Mouse (Mus musculus) left cerebral cortex, adult 18-20 months (tissue): Measurements from ENCODE around the gene Slc6a16. TPM values are rescaled to one million over a fixed set of nuclear protein-coding genes. Genes with fewer than 3 reads are reported as not detected.
"Not testable (repeated sequence)": the region's sequence is repeated elsewhere in the genome, so short reads cannot be mapped to it uniquely, and the experiment has no call there.

Experiments
- DNase-seq, 2 experiments: peaks; one replicate each; pipeline ENCODE4 v3.0.0; 2021 to 2022; ENCODE audit warnings: low spot score in 2 of 2, mixed read lengths in 1 of 2
- total RNA-seq, 2 experiments: library from RNA; stranded (reverse); gene quantifications; 2 replicates each; pipeline ENCODE4 v1.2.3; 2021

Gene Slc6a16
- total RNA-seq, 2 experiments from 2014 or later: 1.7 to 1.9 TPM

DNA sequence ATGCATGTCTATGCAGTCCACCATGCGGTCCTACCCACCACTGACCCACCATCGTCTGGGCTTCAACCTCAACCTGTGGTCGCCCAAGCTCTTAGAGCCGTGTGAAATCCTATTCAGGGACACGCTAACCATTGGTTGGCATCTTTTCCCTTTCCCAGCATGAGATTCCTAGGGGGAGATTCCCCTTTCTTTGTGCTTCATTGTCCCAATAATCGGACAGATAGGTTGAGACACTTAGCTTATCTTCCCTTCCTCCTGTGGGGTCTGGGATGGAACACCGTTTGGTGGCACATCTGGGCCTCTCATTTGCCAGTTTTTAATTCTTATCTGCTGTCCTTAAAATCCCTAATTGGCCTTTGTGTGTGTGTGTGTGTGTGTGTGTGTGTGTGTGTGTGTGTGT, 776 bp upstream of the Slc6a16 start:
- DNase-seq: no peak

DNA sequence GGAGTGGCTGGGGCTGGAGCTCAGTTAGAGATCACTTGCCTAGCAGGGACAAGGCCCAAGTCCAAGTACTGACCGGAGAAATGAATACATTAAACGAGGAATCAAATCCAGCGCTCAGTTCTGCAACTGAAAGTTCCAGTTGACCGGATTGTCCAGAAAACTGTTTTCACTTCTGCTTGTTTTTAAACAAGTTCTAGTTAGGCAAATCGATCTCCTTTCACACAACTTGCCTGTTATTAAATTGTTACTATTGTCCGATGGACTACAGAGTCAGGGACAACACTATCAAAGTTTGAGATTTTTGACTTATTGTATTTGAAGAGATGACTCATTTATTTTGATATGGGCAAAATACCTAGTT, 484 bp downstream of the Slc6a16 start:
- no peak for DNase-seq

DNA sequence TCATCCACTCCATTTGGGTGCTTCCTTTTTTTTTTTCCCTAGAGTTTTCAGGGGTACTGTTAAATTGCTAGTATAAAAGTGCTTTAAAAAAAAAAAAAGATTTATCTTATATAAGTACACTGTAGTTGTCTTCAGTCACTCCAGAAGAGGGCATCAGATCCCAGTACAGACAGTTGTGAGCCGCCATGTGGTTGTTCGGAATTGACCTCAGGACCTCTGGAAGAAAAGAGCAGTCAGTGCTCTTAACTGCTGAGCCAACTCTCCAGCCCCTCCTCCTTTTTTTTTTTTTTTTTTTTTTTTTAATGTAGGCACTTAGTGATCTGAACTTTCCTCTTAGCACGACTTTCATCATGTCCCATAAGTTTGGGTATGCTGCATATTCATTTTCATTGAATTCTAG, 6.8 kb downstream of the Slc6a16 start:
- no peak for DNase-seq

DNA sequence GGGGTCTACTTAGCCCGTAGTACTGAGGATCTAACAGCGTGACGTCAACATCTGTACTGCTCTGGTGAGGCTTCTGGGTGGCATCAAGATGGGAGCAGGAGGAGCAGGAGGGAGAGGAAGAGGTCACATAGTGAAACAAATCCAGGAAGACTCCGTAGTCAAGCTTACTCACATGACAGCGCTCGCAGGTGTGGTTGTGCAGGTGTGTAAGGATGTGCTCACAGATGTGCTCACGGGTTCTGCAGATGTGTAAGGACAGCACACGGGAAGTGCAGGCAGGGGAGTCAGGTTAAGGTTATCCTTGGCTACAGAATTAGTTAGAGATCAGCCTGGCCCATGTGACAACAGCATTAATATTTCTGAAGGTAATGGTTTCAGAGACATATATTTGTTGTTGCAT, 12.9 kb downstream of the Slc6a16 start:
- no peak for DNase-seq

DNA sequence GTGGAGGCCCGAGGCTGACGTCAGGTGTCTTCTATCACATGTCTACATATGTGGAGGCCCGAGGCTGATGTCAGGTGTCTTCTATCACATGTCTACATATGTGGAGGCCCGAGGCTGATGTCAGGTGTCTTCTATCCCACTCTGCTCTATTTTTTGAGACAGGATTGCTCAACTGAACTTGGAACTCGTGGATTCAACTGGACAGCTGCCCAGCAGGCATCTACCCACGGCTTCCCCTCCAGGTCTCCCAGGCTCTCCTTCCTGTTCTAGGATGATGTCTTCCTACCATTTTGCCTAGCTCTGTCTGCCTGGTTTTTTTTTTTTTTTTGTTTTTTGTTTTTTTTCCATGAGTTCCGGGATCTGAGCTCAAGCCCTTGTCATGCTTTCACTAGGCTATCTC, 14.9 kb downstream of the Slc6a16 start:
- DNase-seq: not testable (repeated sequence)

DNA sequence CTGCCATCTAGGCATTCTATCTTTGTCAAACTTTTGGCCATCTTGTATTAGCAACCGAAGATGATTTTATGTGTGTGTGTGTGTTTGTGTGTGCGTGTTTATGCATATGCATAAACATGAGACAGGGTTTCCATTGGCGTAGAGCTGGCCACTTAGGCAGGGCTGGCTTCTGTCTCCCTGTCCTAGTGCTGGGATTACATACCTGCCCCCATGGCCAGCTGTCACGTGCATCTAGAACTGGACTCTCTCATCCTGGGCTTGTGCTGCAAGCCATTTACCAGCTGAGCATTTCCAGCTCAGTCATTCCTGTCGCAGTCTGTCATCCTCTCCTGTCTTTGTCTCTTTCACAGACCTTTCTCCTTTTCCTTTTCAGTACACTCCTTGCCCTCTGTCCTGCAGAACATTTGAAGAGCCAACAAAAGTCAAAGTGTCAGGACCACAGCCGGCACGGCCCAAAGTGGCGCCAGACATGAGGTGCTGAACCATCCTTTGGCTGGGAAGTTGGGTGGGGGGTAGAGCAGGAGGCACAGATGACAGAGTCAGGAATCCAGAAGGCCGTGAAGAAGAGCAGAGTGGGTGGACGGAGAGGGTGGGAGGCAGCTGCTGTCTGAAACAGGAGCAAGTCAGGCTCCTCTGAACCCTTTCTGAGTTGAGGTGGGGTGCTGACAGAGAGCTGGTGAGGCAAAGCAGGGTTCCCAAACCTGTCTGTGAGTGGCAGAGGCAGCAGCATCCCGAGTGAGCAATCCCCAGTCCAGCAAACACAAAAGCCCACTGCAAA, 16.4 kb downstream of the Slc6a16 start:
- peak; percentile 51 to 67 for DNase-seq

DNA sequence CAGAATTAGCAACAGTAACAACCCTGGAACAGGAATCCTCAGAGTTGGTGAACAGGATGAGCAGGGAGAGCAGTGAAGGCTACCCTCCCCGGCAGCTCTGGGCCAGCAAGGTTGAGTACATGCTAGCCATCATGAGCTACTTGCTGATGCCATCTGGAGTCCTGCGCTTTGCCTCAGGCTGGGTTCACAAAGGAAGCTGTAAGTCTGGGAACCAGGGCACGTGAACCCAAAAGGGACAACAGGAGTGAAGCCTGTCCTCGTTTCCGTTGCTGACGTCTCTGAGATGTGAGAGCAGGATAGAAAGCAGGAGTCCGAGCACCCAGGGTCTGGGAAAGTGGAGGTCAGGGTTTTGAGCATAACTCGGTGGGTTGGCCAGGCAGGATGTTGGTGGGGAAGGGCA, 18.4 kb downstream of the Slc6a16 start:
- DNase-seq: no peak

DNA sequence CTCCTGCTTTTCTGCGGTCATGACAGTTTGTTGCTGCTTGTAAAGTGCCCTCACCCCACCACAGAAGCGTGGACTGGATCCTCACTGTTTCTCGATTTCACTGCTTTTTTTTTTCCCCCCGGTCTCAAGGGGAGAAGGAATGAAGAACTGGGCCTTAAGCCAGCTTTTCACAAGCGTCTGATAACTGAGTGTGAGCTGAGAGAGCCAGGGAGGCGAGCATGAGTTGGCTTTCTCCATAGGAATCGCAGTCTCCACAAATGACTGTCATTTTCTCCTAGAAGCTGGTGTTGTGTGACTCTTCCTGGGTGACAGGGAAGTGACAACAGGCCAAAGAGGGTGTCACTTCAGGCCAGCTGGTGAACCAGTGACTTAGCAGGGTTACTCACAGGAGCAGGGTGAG, 21.4 kb downstream of the Slc6a16 start:
- no peak for DNase-seq

DNA sequence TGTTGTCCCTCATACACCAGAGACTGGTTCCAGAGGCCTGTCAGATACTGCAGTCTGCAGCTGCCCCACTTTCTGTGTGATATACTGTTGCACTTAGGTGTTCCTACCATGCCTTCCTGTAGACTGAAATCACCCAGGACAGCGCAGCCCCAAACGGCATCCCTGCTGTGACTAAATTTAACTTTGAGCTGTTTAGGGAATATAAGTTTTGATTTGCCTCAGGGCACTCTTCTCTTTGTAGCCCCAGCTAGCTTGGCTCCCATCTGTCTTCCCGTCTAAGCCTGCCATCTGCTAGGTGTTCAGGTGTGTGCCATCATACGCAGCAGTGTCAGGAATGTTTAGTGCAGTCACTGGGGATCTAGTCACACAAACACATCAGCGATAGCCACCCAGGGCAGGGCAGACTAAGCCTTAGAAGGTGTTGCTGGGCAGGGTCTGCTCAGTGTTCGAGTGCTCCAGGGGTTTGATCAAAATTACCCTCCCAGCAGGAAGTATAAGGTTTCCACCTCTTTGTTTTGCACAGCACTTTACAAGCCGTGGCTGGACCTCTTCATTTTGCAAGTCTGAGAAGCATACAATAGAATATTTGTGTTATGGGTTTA, 22.2 kb downstream of the Slc6a16 start:
- no peak for DNase-seq

DNA sequence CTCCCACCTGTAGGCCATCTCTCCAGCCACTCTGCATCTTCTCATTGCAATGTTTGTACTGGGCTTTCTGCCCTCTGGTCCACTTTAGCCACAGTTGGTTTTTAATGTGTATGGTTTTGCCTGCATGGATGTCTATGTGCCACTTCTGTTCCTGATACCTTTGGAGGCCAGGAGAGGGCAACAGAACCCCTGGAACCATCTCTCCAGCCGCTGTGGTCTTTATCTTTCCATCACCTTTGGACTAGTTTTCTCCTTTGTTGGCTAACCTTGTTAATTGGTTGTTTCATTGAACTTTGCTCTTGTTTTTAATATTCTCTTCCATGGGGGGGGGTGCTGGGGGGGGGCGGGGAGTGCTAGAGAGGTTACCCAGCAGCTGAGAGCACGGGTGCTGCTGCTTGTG, 23.5 kb downstream of the Slc6a16 start:
- DNase-seq: no peak

DNA sequence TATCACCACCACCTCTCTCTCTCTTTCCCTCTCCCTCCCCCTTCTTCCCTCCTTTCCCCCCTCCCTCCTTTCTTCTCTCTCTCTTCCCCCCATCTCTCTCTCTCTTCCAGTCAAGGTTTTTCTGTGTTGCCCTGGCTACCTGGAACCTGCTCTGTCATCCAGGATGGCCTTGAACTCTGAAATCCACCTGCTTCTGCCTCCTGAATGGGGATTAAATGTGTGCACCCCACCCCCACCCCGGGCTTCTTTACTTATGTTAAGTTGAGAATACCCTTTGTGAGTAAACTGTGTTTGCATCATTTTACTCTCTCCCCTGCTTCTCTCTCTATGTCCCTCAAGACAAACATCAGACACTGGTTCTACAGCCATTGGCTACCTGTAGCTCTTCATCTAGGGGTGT, 24.6 kb downstream of the Slc6a16 start:
- no peak for DNase-seq

DNA sequence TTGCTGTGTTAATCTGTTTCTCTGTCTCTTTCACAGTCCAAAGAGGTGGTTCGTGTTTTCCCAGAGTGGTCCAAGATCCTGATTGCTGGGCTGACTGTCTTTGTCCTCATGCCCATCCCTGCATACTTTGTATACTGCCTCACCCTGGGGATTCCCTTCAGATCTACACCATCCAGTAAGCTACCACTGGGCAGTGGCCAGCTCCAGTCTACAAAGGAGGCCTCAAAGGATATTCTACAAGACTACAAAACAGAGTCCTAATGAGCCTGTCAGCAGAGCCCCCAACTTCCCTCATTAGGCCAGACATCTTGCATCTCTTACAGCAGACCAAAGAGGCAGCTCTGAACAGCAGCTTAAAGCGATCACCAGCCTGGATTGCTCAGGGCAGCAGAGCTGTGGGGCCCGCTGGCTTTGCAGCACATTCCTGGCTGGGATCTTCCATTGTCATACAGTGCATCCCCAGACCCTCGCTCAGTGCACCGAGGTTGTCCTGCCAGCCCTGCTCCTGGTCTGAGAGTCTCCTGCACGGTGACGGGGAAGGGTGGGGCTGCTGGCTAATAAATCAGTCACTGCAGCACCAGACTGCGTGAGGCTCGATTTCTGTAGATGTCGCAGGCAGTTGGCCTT, 32.0 kb downstream of the Slc6a16 start:
- DNase-seq: no peak

DNA sequence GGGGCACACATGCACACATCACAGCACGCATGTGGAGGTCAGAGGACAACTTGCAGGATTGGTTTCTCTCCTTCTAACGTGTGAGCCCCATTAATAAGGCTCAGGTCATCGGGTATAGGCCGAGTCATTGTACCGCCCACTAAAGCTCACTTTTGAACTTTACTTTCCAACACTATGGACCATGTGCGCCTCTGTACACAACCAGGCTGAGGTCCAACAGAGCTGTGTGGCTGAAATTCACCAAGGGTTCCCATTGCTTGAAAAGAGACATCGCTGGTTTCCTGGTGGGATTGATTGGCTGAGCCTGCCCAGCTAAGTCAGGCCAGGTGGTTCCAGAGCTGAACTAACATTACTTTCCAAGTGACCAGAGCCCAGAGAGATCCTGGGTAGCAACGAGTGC, 32.8 kb downstream of the Slc6a16 start:
- no peak for DNase-seq

DNA sequence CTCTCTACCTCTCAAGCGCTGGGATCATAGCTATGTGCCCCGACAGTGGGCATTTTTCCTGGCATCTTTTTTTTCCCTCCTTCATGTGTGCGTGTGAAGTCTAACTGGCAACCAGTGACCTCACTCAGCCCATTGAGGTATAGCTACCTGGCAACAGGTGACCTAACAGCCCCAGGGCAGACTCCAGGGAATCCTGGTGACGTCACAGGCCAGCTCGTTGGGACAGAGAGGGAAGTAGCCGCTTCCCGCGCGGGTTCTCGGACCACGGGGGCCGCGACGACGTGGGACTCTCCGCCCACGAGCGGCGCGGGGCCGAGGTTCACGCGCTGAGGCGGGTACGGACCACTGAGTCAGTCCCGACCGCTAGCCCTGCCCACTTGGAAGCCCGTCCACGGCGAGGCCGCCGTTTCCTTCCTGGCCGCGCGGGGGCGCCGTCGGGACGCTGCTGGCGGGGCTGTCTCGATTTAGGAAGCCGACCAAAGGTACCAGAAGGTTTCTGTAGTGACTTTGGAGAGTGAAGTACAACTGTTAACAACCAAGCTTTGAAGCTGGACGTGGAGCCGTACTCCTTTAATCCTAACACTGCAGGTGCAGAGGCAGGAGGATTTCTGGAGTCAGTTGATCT, 36.4 kb downstream of the Slc6a16 start, which contains the start of gene Slc6a21:
Gene Slc6a21, plus strand, starts transcription at position 378 of the 625 bp plus-strand sequence.
- peak; percentile 73 to 79 for DNase-seq

DNA sequence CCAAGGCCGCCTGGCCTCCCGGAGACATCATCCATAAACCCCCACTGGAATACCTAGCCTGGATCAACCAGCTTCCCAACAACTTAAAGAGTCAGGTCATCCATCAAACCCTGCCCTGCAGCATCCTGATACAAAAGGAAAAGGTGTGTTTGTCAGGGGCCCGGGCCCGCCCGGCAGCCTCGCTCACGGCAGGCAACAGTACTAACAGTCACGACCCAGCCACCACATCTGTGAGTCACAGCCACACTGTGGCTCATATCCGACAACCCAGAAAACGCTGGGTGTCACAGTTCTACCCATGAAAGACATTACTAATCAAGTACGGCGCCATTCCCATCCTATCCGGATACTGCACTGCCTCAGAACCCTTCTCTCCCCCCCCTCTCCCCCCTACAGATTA, 45.6 kb downstream of the Slc6a16 start:
- DNase-seq: no peak

DNA sequence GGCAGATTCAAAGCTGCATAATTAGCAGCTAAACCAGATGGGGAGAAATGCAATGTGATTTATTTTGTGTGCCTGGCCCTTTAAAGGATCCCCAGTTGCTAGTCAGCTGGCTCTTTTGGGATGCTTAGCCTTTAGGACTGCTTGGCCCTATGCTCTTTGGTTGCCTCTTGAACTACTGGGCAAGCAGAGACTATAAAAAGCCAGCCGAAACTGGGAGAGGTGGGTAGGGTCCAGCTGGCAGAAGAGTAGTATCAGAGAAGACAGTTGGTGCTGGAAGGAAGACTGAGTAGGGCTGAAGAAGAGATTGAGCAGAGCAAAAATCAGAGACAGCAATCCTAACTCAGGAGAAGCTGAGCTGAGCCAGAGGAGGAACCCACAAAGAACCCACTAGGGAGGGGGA, 55.7 kb downstream of the Slc6a16 start:
- no peak for DNase-seq

DNA sequence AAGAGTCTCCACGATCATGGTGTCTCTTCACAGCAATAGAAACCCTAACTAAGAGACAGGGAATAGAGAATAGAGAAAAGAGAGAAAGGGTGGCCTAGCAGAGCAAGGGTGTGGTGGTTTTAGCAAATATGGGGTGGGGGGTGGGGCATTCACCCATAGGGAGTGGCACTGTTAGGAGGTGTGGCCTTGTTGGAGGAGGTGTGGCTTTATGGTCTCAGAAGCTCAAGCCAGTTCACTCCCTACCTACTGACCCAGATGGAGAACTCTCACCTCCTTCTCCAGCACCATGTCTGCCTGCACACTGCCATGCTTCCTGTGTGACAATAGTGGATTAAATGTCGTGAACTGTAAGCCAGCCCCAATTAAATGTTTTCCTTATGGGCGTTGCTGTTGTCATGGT, 56.7 kb downstream of the Slc6a16 start:
- no peak for DNase-seq

DNA sequence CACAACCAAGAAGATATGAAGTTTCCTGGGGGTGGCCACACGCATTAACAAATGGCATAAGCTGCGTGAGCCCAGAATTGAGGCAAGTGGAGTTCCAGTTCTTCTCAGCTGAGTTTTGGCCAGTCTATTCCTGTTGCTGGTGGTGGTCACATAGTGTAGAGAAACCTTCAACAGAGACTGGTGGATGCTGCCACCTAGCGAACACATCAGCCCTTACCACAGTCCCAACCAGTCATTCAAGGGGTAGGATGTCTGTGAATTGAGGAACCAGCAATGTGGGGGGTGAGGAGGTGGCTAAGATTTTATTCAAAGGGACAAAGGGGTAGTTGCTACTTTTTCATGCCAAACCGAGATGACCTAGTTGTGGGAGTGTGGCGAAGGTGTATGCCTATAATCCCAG, 58.9 kb downstream of the Slc6a16 start:
- peak; percentile 73 to 81 for DNase-seq

DNA sequence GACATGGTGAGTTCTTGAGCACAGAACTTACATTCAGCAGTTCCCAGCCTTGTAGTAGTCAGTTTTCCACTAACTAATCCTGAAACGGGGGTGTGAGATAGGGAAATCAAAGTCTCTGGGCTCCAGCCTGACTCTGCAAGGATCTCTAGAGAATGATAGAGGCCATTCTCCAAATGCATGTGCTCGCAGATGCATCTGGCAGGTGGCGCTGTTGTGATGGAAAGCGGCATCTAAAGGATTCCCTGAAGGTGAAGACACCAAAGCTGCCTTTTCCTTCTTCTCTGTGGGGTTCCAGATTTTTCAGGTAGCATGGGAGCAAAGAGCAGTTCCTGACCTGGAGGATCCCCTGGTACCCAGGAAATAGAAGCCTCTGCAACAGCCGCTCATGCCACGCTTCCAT, 59.4 kb downstream of the Slc6a16 start:
- DNase-seq: peak; percentile 82 to 84

DNA sequence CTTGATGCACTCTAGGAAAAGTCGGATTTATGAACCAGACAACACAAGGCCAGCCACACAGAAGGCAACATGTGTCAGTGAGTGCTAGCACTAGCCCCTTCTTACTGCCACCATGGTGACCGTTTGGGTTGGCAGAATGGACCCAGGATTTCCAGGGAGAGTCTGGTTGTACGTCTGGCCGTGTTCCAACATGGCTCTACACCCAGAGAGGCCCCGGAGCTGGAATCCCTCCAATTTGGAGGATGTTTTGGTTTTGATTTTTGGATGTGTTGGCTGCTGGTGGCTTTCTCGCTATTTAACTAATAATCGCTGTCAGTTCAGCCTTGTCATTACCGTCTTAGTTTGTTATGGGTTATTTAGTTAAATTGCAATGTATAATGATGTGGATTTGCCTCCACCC, 61.7 kb downstream of the Slc6a16 start:
- no peak for DNase-seq

DNA sequence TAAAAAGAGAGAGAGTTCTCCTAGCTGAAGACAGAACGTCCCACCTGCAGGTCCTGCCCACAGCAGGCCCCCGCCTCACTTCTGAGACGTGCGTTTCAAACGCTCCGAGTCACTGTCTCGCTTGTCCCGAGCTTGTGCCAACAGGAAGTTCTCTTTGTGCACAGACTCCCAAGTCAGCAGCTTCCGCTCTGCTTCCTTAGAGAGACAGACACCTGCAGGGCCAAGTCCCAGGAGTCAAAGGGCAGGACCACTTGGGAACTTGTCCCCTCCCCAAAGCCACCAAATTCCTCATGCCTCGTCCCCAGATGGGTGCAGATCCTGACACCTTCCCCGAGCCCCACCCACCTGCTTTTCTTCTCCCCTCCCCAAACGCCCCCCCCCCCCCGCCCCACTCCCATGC, 64.0 kb downstream of the Slc6a16 start:
- DNase-seq: no peak

DNA sequence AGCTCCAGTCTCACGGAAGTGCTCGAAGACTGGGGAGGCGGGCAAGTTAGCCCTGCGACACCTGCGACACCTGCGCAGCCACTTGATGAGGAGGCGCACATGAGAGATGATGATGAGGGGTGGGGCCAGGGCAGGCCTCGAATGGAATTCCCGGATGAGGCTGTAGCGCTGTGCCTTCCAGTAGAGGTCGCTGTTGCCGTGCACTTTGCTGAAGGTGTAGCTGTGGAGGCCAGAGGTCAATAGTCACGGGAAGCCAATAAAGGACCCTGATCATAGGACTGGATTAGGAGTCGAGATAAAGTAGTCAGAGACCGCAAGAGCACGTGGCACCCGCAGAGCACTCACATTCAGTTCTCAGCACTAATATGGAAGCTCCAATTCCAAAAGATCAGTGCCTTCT, 64.4 kb downstream of the Slc6a16 start:
- peak; percentile 61 to 71 for DNase-seq
